Mouse (Mus musculus): ENCODE data around the gene Slc6a6.

DNA sequence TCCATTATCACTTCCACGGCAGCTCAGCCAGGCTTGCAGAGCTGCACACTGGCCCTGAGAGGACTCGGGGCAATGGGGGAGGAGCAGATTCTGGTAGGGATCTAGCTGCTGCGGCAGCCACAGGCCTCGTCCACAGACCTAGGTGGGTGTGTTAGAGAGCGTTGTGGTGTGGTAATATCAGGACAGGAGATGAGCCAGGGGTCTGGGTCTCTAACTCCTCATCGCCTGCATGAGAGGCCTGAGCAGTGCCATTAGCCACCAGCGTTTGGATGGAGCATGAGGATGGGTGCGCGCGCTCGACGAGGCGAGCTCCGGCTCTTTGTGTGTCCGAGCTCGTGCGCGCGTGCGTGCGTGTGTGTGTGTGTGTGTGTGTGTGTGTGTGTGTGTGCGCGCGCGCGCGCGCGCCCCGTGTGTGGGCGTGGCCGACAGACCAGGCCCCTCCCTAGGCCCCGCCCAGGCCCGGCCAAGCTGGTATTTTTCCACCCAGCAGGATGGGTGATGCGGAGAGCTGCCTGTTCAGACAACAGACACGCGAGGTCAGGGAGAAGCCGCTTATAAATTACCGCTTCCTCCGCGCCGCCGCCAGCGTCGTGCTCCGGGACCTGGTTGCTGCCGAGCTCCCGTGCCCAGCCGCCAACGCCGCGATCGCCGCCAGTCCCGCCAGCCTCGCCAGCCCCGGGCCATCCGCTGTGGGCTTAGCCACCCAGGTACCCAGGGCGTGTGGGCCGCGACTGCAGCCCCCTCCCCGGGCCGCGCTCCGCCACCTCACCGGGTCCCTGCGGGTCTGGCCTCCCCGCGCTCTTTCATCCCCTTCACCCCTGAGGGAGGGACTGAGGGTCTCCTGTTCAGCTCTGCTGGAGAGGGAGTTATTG lies at the start of gene Slc6a6:
- TF ChIP-seq EP300 (IDR thresholded peaks at IDR 0.05; ENCODE audit: low read depth) = no peak
- no peak for TF ChIP-seq CTCF (IDR thresholded peaks at IDR 0.05; ENCODE audit: low read depth)
